Mouse (Mus musculus): ENCODE data around the gene Cc2d2b. TPM values are rescaled to one million over a fixed set of nuclear protein-coding genes. Genes with fewer than 3 reads are reported as not detected.

Gene Cc2d2b
- polyA plus RNA-seq, 1 experiment from 2014 or later: 0.35 TPM

GRCm38 (mm10) chr19:40769341-40769770, 20.8 kb downstream of the Cc2d2b start:
- Histone ChIP-seq H3K9me3 (replicated peaks; ENCODE audit: control insufficient read depth, low read length) (no peaks in the 10 kb centered on the region), H3K4me3 (replicated peaks; ENCODE audit: low read length) (no peak overlapping the region), H3K36me3 (ENCODE audit: control insufficient read depth, insufficient read depth, low read length) (no peaks in the 10 kb centered on the region), H3K4me1 (ENCODE audit: control insufficient read depth, insufficient read depth, low read length) (0 out of 2 replicates have a peak, but pooled peaks cover 4% of the 10 kb centered on the region), H3K9ac (ENCODE audit: low read length) (no peak overlapping the region), H3K27ac (ENCODE audit: low read length) (no peak overlapping the region), H3K4me2 (ENCODE audit: low read depth, low read length) (no peak overlapping the region), H3K27me3 (ENCODE audit: control insufficient read depth, insufficient read depth, low read length) (no peaks in the 10 kb centered on the region)
- 22% methylated on average over 7 of the region's 7 CpGs for WGBS
- no peak; the same call in 1 of the 2 replicates for ATAC-seq (ENCODE audit: insufficient read depth, low FRiP score)

- ATAC-seq (ENCODE audit: insufficient read depth, low FRiP score): no peak
- 61% methylated on average over 15 of the region's 15 CpGs for WGBS
- no peak overlapping the region for H3K27ac ChIP-seq (ENCODE audit: low read length)
- H3K4me3 ChIP-seq (replicated peaks; ENCODE audit: low read length): no peak overlapping the region
- H3K4me2 ChIP-seq (ENCODE audit: low read depth, low read length): no peak overlapping the region
- H3K9ac ChIP-seq (ENCODE audit: low read length): no peak overlapping the region
- H3K36me3 ChIP-seq (ENCODE audit: control insufficient read depth, insufficient read depth, low read length): no peaks in the 10 kb centered on the region
- H3K4me1 ChIP-seq (ENCODE audit: control insufficient read depth, insufficient read depth, low read length): no peaks in the 10 kb centered on the region
- no peaks in the 10 kb centered on the region for H3K27me3 ChIP-seq (ENCODE audit: control insufficient read depth, insufficient read depth, low read length)
- no peaks in the 10 kb centered on the region for H3K9me3 ChIP-seq (replicated peaks; ENCODE audit: control insufficient read depth, low read length)
Measured at GRCm38 (mm10) chr19:40788004-40788714, 39.6 kb downstream of the Cc2d2b start.

GRCm38 (mm10) chr19:40788715-40789084, 40.1 kb downstream of the Cc2d2b start:
- H3K4me1 ChIP-seq (ENCODE audit: control insufficient read depth, insufficient read depth, low read length): no peaks in the 10 kb centered on the region

GRCm38 (mm10) chr19:40805176-40805737, 56.7 kb downstream of the Cc2d2b start:
- no peak overlapping the region for H3K9ac ChIP-seq (ENCODE audit: low read length)
- no peaks in the 10 kb centered on the region for H3K9me3 ChIP-seq (replicated peaks; ENCODE audit: control insufficient read depth, low read length)
- no peaks in the 10 kb centered on the region for H3K4me1 ChIP-seq (ENCODE audit: control insufficient read depth, insufficient read depth, low read length)
- H3K4me2 ChIP-seq (ENCODE audit: low read depth, low read length): no peak overlapping the region
- no peaks in the 10 kb centered on the region for H3K27me3 ChIP-seq (ENCODE audit: control insufficient read depth, insufficient read depth, low read length)
- 30% methylated on average over 7 of the region's 7 CpGs for WGBS
- ATAC-seq (ENCODE audit: insufficient read depth, low FRiP score): no peak
- H3K4me3 ChIP-seq (replicated peaks; ENCODE audit: low read length): no peak overlapping the region
- no peak overlapping the region for H3K27ac ChIP-seq (ENCODE audit: low read length)
- no peaks in the 10 kb centered on the region for H3K36me3 ChIP-seq (ENCODE audit: control insufficient read depth, insufficient read depth, low read length)

More at GRCm38 (mm10) chr19:40788715-40789084, 40.1 kb downstream of the Cc2d2b start:
- Histone ChIP-seq H3K27me3 (ENCODE audit: control insufficient read depth, insufficient read depth, low read length) (no peaks in the 10 kb centered on the region), H3K9ac (ENCODE audit: low read length) (no peak overlapping the region), H3K4me2 (ENCODE audit: low read depth, low read length) (no peak overlapping the region), H3K36me3 (ENCODE audit: control insufficient read depth, insufficient read depth, low read length) (no peaks in the 10 kb centered on the region), H3K4me3 (replicated peaks; ENCODE audit: low read length) (no peak overlapping the region), H3K27ac (ENCODE audit: low read length) (no peak overlapping the region), H3K9me3 (replicated peaks; ENCODE audit: control insufficient read depth, low read length) (no peaks in the 10 kb centered on the region)
- 65% methylated on average over 2 of the region's 2 CpGs for WGBS
- ATAC-seq (ENCODE audit: insufficient read depth, low FRiP score): no peak

- 74% methylated on average over 7 of the region's 7 CpGs for WGBS
- H3K36me3 ChIP-seq (ENCODE audit: control insufficient read depth, insufficient read depth, low read length): no peaks in the 10 kb centered on the region
Measured at GRCm38 (mm10) chr19:40809858-40810257, 61.3 kb downstream of the Cc2d2b start.

GRCm38 (mm10) chr19:40811840-40812239, 63.3 kb downstream of the Cc2d2b start:
- H3K4me3 ChIP-seq (replicated peaks; ENCODE audit: low read length): no peak overlapping the region
- H3K4me1 ChIP-seq (ENCODE audit: control insufficient read depth, insufficient read depth, low read length): no peaks in the 10 kb centered on the region
- H3K27me3 ChIP-seq (ENCODE audit: control insufficient read depth, insufficient read depth, low read length): no peaks in the 10 kb centered on the region
- no peak for ATAC-seq (ENCODE audit: insufficient read depth, low FRiP score)
- H3K36me3 ChIP-seq (ENCODE audit: control insufficient read depth, insufficient read depth, low read length): no peaks in the 10 kb centered on the region
- 62% methylated on average over 4 of the region's 4 CpGs for WGBS
- H3K9ac ChIP-seq (ENCODE audit: low read length): no peak overlapping the region
- H3K4me2 ChIP-seq (ENCODE audit: low read depth, low read length): no peak overlapping the region
- H3K9me3 ChIP-seq (replicated peaks; ENCODE audit: control insufficient read depth, low read length): no peaks in the 10 kb centered on the region
- H3K27ac ChIP-seq (ENCODE audit: low read length): no peak overlapping the region

More at GRCm38 (mm10) chr19:40809858-40810257, 61.3 kb downstream of the Cc2d2b start:
- no peak overlapping the region for H3K27ac ChIP-seq (ENCODE audit: low read length)
- H3K4me3 ChIP-seq (replicated peaks; ENCODE audit: low read length): no peak overlapping the region
- no peak for ATAC-seq (ENCODE audit: insufficient read depth, low FRiP score)
- no peak overlapping the region for H3K4me2 ChIP-seq (ENCODE audit: low read depth, low read length)
- no peaks in the 10 kb centered on the region for H3K4me1 ChIP-seq (ENCODE audit: control insufficient read depth, insufficient read depth, low read length)
- no peaks in the 10 kb centered on the region for H3K27me3 ChIP-seq (ENCODE audit: control insufficient read depth, insufficient read depth, low read length)
- H3K9ac ChIP-seq (ENCODE audit: low read length): no peak overlapping the region
- H3K9me3 ChIP-seq (replicated peaks; ENCODE audit: control insufficient read depth, low read length): no peaks in the 10 kb centered on the region

- ATAC-seq (ENCODE audit: insufficient read depth, low FRiP score): no peak
- 67% methylated on average over 3 of the region's 3 CpGs for WGBS
- Histone ChIP-seq H3K9ac (ENCODE audit: low read length) (no peak overlapping the region), H3K9me3 (replicated peaks; ENCODE audit: control insufficient read depth, low read length) (no peaks in the 10 kb centered on the region), H3K4me2 (ENCODE audit: low read depth, low read length) (no peak overlapping the region), H3K36me3 (ENCODE audit: control insufficient read depth, insufficient read depth, low read length) (no peaks in the 10 kb centered on the region), H3K4me1 (ENCODE audit: control insufficient read depth, insufficient read depth, low read length) (no peaks in the 10 kb centered on the region), H3K4me3 (replicated peaks; ENCODE audit: low read length) (no peak overlapping the region), H3K27ac (ENCODE audit: low read length) (no peak overlapping the region), H3K27me3 (ENCODE audit: control insufficient read depth, insufficient read depth, low read length) (no peaks in the 10 kb centered on the region)
Measured at GRCm38 (mm10) chr19:40812778-40813177, 64.2 kb downstream of the Cc2d2b start.

GRCm38 (mm10) chr19:40813385-40813784, 64.8 kb downstream of the Cc2d2b start:
- H3K27me3 ChIP-seq (ENCODE audit: control insufficient read depth, insufficient read depth, low read length): no peaks in the 10 kb centered on the region
- no peaks in the 10 kb centered on the region for H3K36me3 ChIP-seq (ENCODE audit: control insufficient read depth, insufficient read depth, low read length)
- H3K4me1 ChIP-seq (ENCODE audit: control insufficient read depth, insufficient read depth, low read length): no peaks in the 10 kb centered on the region
- 72% methylated on average over 14 of the region's 14 CpGs for WGBS
- no peak overlapping the region for H3K4me2 ChIP-seq (ENCODE audit: low read depth, low read length)
- H3K27ac ChIP-seq (ENCODE audit: low read length): no peak overlapping the region
- no peak overlapping the region for H3K4me3 ChIP-seq (replicated peaks; ENCODE audit: low read length)
- H3K9me3 ChIP-seq (replicated peaks; ENCODE audit: control insufficient read depth, low read length): no peaks in the 10 kb centered on the region
- ATAC-seq (ENCODE audit: insufficient read depth, low FRiP score): 0 out of 2 replicates have a peak, but pooled peaks have one; percentile 53
- H3K9ac ChIP-seq (ENCODE audit: low read length): no peak overlapping the region

GRCm38 (mm10) chr19:40815645-40816183, 67.2 kb downstream of the Cc2d2b start:
- Histone ChIP-seq H3K4me1 (ENCODE audit: control insufficient read depth, insufficient read depth, low read length) (no peaks in the 10 kb centered on the region), H3K36me3 (ENCODE audit: control insufficient read depth, insufficient read depth, low read length) (no peaks in the 10 kb centered on the region), H3K9me3 (replicated peaks; ENCODE audit: control insufficient read depth, low read length) (no peaks in the 10 kb centered on the region), H3K4me2 (ENCODE audit: low read depth, low read length) (no peak overlapping the region), H3K27ac (ENCODE audit: low read length) (no peak overlapping the region), H3K9ac (ENCODE audit: low read length) (no peak overlapping the region), H3K4me3 (replicated peaks; ENCODE audit: low read length) (no peak overlapping the region), H3K27me3 (ENCODE audit: control insufficient read depth, insufficient read depth, low read length) (no peaks in the 10 kb centered on the region)
- no peak for ATAC-seq (ENCODE audit: insufficient read depth, low FRiP score)
- WGBS: 55% methylated on average over 7 of the region's 7 CpGs
